In the genomic region with DNA sequence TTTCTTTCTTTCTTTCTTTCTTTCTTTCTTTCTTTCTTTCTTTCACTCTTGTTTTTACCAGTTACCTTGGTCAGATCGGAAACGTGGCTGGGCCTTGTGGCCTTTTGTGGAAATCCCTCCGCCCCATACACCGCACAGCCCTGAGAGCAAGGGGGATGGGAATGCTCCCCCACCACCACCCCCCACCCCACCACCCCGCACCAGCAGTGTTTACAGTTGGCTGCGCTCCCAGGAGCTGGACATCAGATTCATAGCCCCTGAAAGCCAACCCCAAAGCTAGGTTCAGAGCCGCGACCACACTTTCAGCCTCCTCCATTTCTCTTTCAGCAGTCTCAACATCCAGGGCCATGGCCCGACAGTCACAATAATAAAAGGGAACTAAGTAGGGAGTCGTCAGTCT, we compare ENCODE assay signal across 17 mouse cellular contexts.
"Had no signal": no experiment of that assay in that cellular context is flagged by ENCODE, and none has a peak within 500 bp of the region (broad histone marks: within the 10 kb centered on the region; RNA-seq: fewer than 3 reads in every experiment).

No protein-coding gene starts in this region.

- H3K4me1 ChIP-seq: intestine, embryonic 15.5 days; limb, embryonic 13.5 days; neural tube, embryonic 13.5 days; stomach, embryonic 15.5 days had no signal

- ATAC-seq: intestine, embryonic 15.5 days; midbrain, embryonic 16.5 days had no signal

- H3K9me3 ChIP-seq: intestine, embryonic 15.5 days; limb, embryonic 13.5 days; neural tube, embryonic 13.5 days; stomach, embryonic 15.5 days had no signal

- H3K27me3 ChIP-seq: intestine, embryonic 15.5 days; limb, embryonic 13.5 days; neural tube, embryonic 13.5 days; stomach, embryonic 15.5 days had no signal

- DNase-seq: kidney, adult 8-10 months; kidney, postnatal 36 days; layer of hippocampus, adult 9-11 months; layer of hippocampus, postnatal 36 days; lung, adult 18-20 months; lung, postnatal 4 days; retina, postnatal 1 day; right cerebral cortex, postnatal 4 days; spleen, adult 18-20 months; thymus, postnatal 36 days had no signal

- H3K27ac ChIP-seq: intestine, embryonic 15.5 days; limb, embryonic 13.5 days; liver, embryonic 14.5 days; neural tube, embryonic 13.5 days; stomach, embryonic 15.5 days had no signal

- H3K4me2 ChIP-seq: intestine, embryonic 15.5 days; limb, embryonic 13.5 days; midbrain, embryonic 11.5 days; neural tube, embryonic 13.5 days; stomach, embryonic 15.5 days had no signal

- H3K9ac ChIP-seq: intestine, embryonic 15.5 days; limb, embryonic 13.5 days; liver, embryonic 14.5 days; neural tube, embryonic 13.5 days; stomach, embryonic 15.5 days had no signal

- H3K4me3 ChIP-seq: intestine, embryonic 15.5 days; limb, embryonic 13.5 days; neural tube, embryonic 13.5 days; stomach, embryonic 15.5 days had no signal

- H3K36me3 ChIP-seq: intestine, embryonic 15.5 days; limb, embryonic 13.5 days; neural tube, embryonic 13.5 days; stomach, embryonic 15.5 days had no signal
